Mouse (Mus musculus) right cerebral cortex, postnatal 25 days (tissue): ENCODE data around the gene Il23a.
"Not testable (repeated sequence)": the region's sequence is repeated elsewhere in the genome, so short reads cannot be mapped to it uniquely, and the experiment has no call there.

Experiments used
- DNase-seq: peaks from one replicate; pipeline ENCODE4 v3.0.0; 2022

Il23a gene

GRCm38 (mm10) chr10:128263393-128264310, 34.9 kb downstream of the Il23a start:
- DNase-seq = no peak

- no peak for DNase-seq
Measured at GRCm38 (mm10) chr10:128262300-128262699, 36.3 kb downstream of the Il23a start.

GRCm38 (mm10) chr10:128260376-128260775, 38.2 kb downstream of the Il23a start:
- not testable (repeated sequence) for DNase-seq

- no peak for DNase-seq
Measured at GRCm38 (mm10) chr10:128259946-128260345, 38.6 kb downstream of the Il23a start.

- DNase-seq = no peak
Measured at GRCm38 (mm10) chr10:128258953-128259352, 39.6 kb downstream of the Il23a start.

- no peak for DNase-seq
Measured at GRCm38 (mm10) chr10:128256328-128256727, 42.2 kb downstream of the Il23a start.

- DNase-seq = no peak
Measured at GRCm38 (mm10) chr10:128255925-128256324, 42.6 kb downstream of the Il23a start.

GRCm38 (mm10) chr10:128253677-128254255, 44.8 kb downstream of the Il23a start, which contains the start of gene Apon:
Gene Apon, plus strand, starts transcription at chr10:128254096.
- DNase-seq = no peak

GRCm38 (mm10) chr10:128250565-128250964, 48.0 kb downstream of the Il23a start:
- DNase-seq = no peak

GRCm38 (mm10) chr10:128247020-128247732, 51.4 kb downstream of the Il23a start:
- no peak for DNase-seq
